Mouse (Mus musculus): Measurements from ENCODE around the gene Cyp4a30b. TPM values are rescaled to one million over a fixed set of nuclear protein-coding genes. Genes with fewer than 3 reads are reported as not detected.
"Not testable (repeated sequence)": the region's sequence is repeated elsewhere in the genome, so short reads cannot be mapped to it uniquely, and the experiment has no call there.

The Cyp4a30b gene
- not detected in 2 replicates for total RNA-seq (2014; rRNA removed)
- polyA plus RNA-seq (2015; fragmentation: Nextera tagmentation; extraction: Ambion mirVana) = not detected in 2 replicates

- TF ChIP-seq CTCF (IDR thresholded peaks at IDR 0.05; ENCODE audit: low read depth) = no peak
These were observed at the start of gene Cyp4a30b for GRCm38 (mm10) chr4:115452304-115452703. TSS of gene Cyp4a30b (plus strand) at chr4:115452604.

GRCm38 (mm10) chr4:115411324-115411723 lies 41.1 kb upstream of the Cyp4a30b start, which contains the start of gene Cyp4a12b:
TSS of gene Cyp4a12b (plus strand) at chr4:115411624.
- H3K9ac ChIP-seq (replicated peaks; ENCODE audit: low read length); H3K4me3 ChIP-seq (ENCODE audit: low read length); H3K4me1 ChIP-seq (ENCODE audit: insufficient read depth, low read length); H3K9me3 ChIP-seq (ENCODE audit: low read length); H3K4me2 ChIP-seq (ENCODE audit: low read depth, low read length); H3K27me3 ChIP-seq (ENCODE audit: insufficient read depth, low read length); H3K36me3 ChIP-seq (ENCODE audit: insufficient read depth, low read length); ATAC-seq; DNase-seq (ENCODE audit: low spot score); H3K27ac ChIP-seq: not testable (repeated sequence)

More at GRCm38 (mm10) chr4:115452304-115452703, at the start of gene Cyp4a30b:
- Histone ChIP-seq H3K27ac (no peak within 1 kb of the TSS), H3K9ac (replicated peaks; ENCODE audit: low read length) (no peak within 1 kb of the TSS), H3K4me1 (ENCODE audit: insufficient read depth, low read length) (no peaks in the 10 kb centered on the region), H3K27me3 (ENCODE audit: insufficient read depth, low read length) (no peaks in the 10 kb centered on the region), H3K4me2 (ENCODE audit: low read depth, low read length) (no peak within 1 kb of the TSS), H3K36me3 (ENCODE audit: insufficient read depth, low read length) (no peaks in the 10 kb centered on the region), H3K4me3 (ENCODE audit: low read length) (no peak within 1 kb of the TSS), H3K9me3 (ENCODE audit: low read length) (no peaks in the 10 kb centered on the region)
- ATAC-seq (no peak), DNase-seq (ENCODE audit: low spot score) (no peak)
- WGBS = 81% methylated on average over 3 of the region's 3 CpGs

GRCm38 (mm10) chr4:115450577-115451137 lies 1.7 kb upstream of the Cyp4a30b start:
- Histone ChIP-seq H3K9ac (replicated peaks; ENCODE audit: low read length) (no peak overlapping the region), H3K27ac (no peak overlapping the region), H3K4me3 (ENCODE audit: low read length) (no peak overlapping the region), H3K9me3 (ENCODE audit: low read length) (no peaks in the 10 kb centered on the region), H3K4me1 (ENCODE audit: insufficient read depth, low read length) (no peaks in the 10 kb centered on the region), H3K4me2 (ENCODE audit: low read depth, low read length) (no peak overlapping the region), H3K36me3 (ENCODE audit: insufficient read depth, low read length) (no peaks in the 10 kb centered on the region), H3K27me3 (ENCODE audit: insufficient read depth, low read length) (no peaks in the 10 kb centered on the region)
- TF ChIP-seq CTCF (IDR thresholded peaks at IDR 0.05; ENCODE audit: low read depth) = no peak
- ATAC-seq (no peak), DNase-seq (ENCODE audit: low spot score) (no peak)
- WGBS = 75% methylated on average over 3 of the region's 3 CpGs

GRCm38 (mm10) chr4:115473585-115473984 lies 21.2 kb downstream of the Cyp4a30b start:
- H3K9ac ChIP-seq (replicated peaks; ENCODE audit: low read length); H3K36me3 ChIP-seq (ENCODE audit: insufficient read depth, low read length): not testable (repeated sequence)
- WGBS = 87% methylated on average over 3 of the region's 3 CpGs

GRCm38 (mm10) chr4:115476051-115476450 lies 23.6 kb downstream of the Cyp4a30b start:
- not testable (repeated sequence) for H3K27me3 ChIP-seq (ENCODE audit: insufficient read depth, low read length); H3K36me3 ChIP-seq (ENCODE audit: insufficient read depth, low read length); ATAC-seq; H3K4me3 ChIP-seq (ENCODE audit: low read length); H3K27ac ChIP-seq; H3K4me1 ChIP-seq (ENCODE audit: insufficient read depth, low read length); H3K9me3 ChIP-seq (ENCODE audit: low read length); DNase-seq (ENCODE audit: low spot score); H3K9ac ChIP-seq (replicated peaks; ENCODE audit: low read length); H3K4me2 ChIP-seq (ENCODE audit: low read depth, low read length)
- TF ChIP-seq CTCF (IDR thresholded peaks at IDR 0.05; ENCODE audit: low read depth) = peak; percentile 32

More at GRCm38 (mm10) chr4:115473585-115473984, 21.2 kb downstream of the Cyp4a30b start:
- H3K9me3 ChIP-seq (ENCODE audit: low read length); ATAC-seq; H3K27me3 ChIP-seq (ENCODE audit: insufficient read depth, low read length); H3K4me1 ChIP-seq (ENCODE audit: insufficient read depth, low read length); H3K4me2 ChIP-seq (ENCODE audit: low read depth, low read length); H3K4me3 ChIP-seq (ENCODE audit: low read length); H3K27ac ChIP-seq; DNase-seq (ENCODE audit: low spot score): not testable (repeated sequence)

DNA sequence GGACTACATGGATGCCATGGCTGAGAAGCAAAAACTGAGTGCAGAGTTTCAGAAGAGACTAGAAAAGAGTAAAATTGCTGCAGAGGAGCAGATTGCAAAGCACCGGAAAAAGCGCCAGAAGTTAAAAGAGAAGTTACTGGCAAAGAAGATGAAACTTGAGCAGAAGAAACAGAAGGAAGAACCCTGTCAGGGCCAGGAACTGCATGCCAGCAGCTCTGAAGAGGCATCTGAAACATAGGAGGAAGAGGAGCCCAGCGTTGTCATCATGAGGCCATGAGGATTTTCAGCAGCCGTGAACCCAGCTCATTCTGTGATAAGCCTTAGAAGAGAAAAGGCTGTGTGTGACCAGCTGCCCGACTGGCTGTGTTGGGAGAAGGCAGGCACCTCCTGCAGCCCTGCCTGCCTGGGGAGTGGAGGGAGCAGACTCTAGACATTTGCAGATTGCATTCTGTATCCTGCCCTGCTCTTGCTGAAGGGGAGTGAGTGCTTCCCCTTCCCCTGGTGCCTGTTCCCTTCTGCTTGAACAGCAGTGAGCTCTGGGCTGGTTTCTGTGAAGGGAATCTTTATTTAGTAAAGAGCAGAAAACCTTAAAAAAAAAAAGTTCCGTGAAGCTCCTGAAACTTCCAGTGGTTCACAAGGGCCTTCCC lies 28.7 kb downstream of the Cyp4a30b start:
- no peak for TF ChIP-seq CTCF (IDR thresholded peaks at IDR 0.05; ENCODE audit: low read depth)
- ATAC-seq = no peak
- Histone ChIP-seq H3K4me3 (ENCODE audit: low read length) (no peak overlapping the region), H3K4me1 (ENCODE audit: insufficient read depth, low read length) (no peaks in the 10 kb centered on the region), H3K36me3 (ENCODE audit: insufficient read depth, low read length) (no peaks in the 10 kb centered on the region), H3K27ac (no peak overlapping the region), H3K9me3 (ENCODE audit: low read length) (no peaks in the 10 kb centered on the region), H3K4me2 (ENCODE audit: low read depth, low read length) (no peak overlapping the region), H3K9ac (replicated peaks; ENCODE audit: low read length) (no peak overlapping the region), H3K27me3 (ENCODE audit: insufficient read depth, low read length) (no peaks in the 10 kb centered on the region)
- WGBS = 77% methylated on average over 6 of the region's 6 CpGs
- no peak for DNase-seq (ENCODE audit: low spot score)

GRCm38 (mm10) chr4:115496001-115496400 lies 43.6 kb downstream of the Cyp4a30b start, which contains the start of gene Cyp4a14:
TSS of gene Cyp4a14 (minus strand) at chr4:115496142.
- no peak for ATAC-seq
- Histone ChIP-seq H3K4me2 (ENCODE audit: low read depth, low read length) (no peak within 1 kb of the TSS), H3K4me1 (ENCODE audit: insufficient read depth, low read length) (no peaks in the 10 kb centered on the region), H3K27ac (no peak within 1 kb of the TSS), H3K9me3 (ENCODE audit: low read length) (no peaks in the 10 kb centered on the region), H3K4me3 (ENCODE audit: low read length) (no peak within 1 kb of the TSS), H3K9ac (replicated peaks; ENCODE audit: low read length) (no peak within 1 kb of the TSS), H3K27me3 (ENCODE audit: insufficient read depth, low read length) (no peaks in the 10 kb centered on the region), H3K36me3 (ENCODE audit: insufficient read depth, low read length) (no peaks in the 10 kb centered on the region)
- WGBS = 86% methylated on average over 1 of the region's 1 CpGs
- no peak for TF ChIP-seq CTCF (IDR thresholded peaks at IDR 0.05; ENCODE audit: low read depth)
- DNase-seq (ENCODE audit: low spot score) = no peak

All from hindbrain, postnatal 0 days (tissue).